In genomic region chr10:43052462-43052861, GRCm38 (mm10) we compare ENCODE assay signal across 8 mouse cellular contexts.
DNase-seq lines count a peak whose midpoint lies in the region; ATAC-seq and TF ChIP-seq lines count a peak whose summit lies in the region.

No protein-coding gene starts in this region.

- TF ChIP-seq CTCF in hindbrain, postnatal 0 days (IDR thresholded peaks at IDR 0.05; ENCODE audit: low read depth): peak; percentile 59

- H3K4me3 ChIP-seq in hindbrain, postnatal 0 days (ENCODE audit: low read length): no peak overlapping the region
- no peak overlapping the region for H3K4me3 ChIP-seq in hindbrain, embryonic 13.5 days

- H3K27ac ChIP-seq in hindbrain, postnatal 0 days: no peak overlapping the region
- no peak overlapping the region for H3K27ac ChIP-seq in hindbrain, embryonic 13.5 days

- H3K36me3 ChIP-seq in hindbrain, postnatal 0 days (ENCODE audit: insufficient read depth, low read length): no peaks in the 10 kb centered on the region
- H3K36me3 ChIP-seq in hindbrain, embryonic 13.5 days: no peaks in the 10 kb centered on the region; the same call in 1 of the 2 replicates

- H3K9me3 ChIP-seq in hindbrain, postnatal 0 days (ENCODE audit: low read length): no peaks in the 10 kb centered on the region
- no peaks in the 10 kb centered on the region for H3K9me3 ChIP-seq in hindbrain, embryonic 13.5 days

- no peak overlapping the region for H3K9ac ChIP-seq in hindbrain, postnatal 0 days (replicated peaks; ENCODE audit: low read length)
- H3K9ac ChIP-seq in hindbrain, embryonic 13.5 days: no peak overlapping the region

- H3K27me3 ChIP-seq in hindbrain, postnatal 0 days (ENCODE audit: insufficient read depth, low read length): no peaks in the 10 kb centered on the region
- no peaks in the 10 kb centered on the region for H3K27me3 ChIP-seq in hindbrain, embryonic 13.5 days

- ATAC-seq in hindbrain, postnatal 0 days: no peak
- no peak for ATAC-seq in hindbrain, embryonic 13.5 days (ENCODE audit: low FRiP score)

- 51% methylated on average over 5 of the region's 5 CpGs for WGBS in hindbrain, postnatal 0 days
- WGBS in hindbrain, embryonic 13.5 days: 47% methylated on average over 5 of the region's 5 CpGs

- H3K4me2 ChIP-seq in hindbrain, postnatal 0 days (ENCODE audit: low read depth, low read length): no peak overlapping the region
- no peak overlapping the region for H3K4me2 ChIP-seq in hindbrain, embryonic 13.5 days

- no peaks in the 10 kb centered on the region for H3K4me1 ChIP-seq in hindbrain, postnatal 0 days (ENCODE audit: insufficient read depth, low read length)
- H3K4me1 ChIP-seq in hindbrain, embryonic 13.5 days (replicated peaks): peaks cover 40% of the 10 kb centered on the region

- DNase-seq in hindbrain, postnatal 0 days (ENCODE audit: low spot score): no peak
- DNase-seq in thymus, postnatal 25 days: peak; percentile 9
- no peak for DNase-seq in thymus, postnatal 10 days (ENCODE audit: low spot score in 2 of 2)
- peak; percentile 39 for DNase-seq in cerebellum, adult 8-10 months
- DNase-seq in testis, postnatal 10 days (ENCODE audit: low spot score): peak; percentile 59
- DNase-seq in urinary bladder, adult 2 months (ENCODE audit: low spot score): no peak
- no peak for DNase-seq in urinary bladder, postnatal 4 days (ENCODE audit: low spot score in 2 of 2)

Comparison
In these comparisons a context has a peak if more than half of its experiments do, and no peak if none do; other contexts are left out.
1. DNase-seq: peak in thymus, postnatal 25 days (single experiment), cerebellum, adult 8-10 months (single experiment) and testis, postnatal 10 days (single experiment); none in hindbrain, postnatal 0 days (single experiment), thymus, postnatal 10 days (0 of 2), urinary bladder, adult 2 months (single experiment) and urinary bladder, postnatal 4 days (0 of 2).